Mouse (Mus musculus) limb, embryonic 12.5 days (tissue): Measurements from ENCODE around the gene Orai1. TPM values are rescaled to one million over a fixed set of nuclear protein-coding genes. Genes with fewer than 3 reads are reported as not detected.
"Not testable (repeated sequence)": the region's sequence is repeated elsewhere in the genome, so short reads cannot be mapped to it uniquely, and the experiment has no call there.

Experiments
- ATAC-seq: fragments of 200-750 bp; cut with Nextera tagmentation; 2 replicates; pipeline ENCODE4 v1.8.0; 2017; ENCODE audit warnings: low read depth, moderate TSS enrichment; ENCODE audit not compliant: insufficient number of reproducible peaks, insufficient read depth, low FRiP score, low TSS enrichment
- H3K27ac ChIP-seq: fragments of 300-500 bp; sonication (generic); 2 replicates; pipeline ENCODE4 v1.5.1; 2016; ENCODE audit warnings: mild to moderate bottlenecking, moderate library complexity
- H3K27me3 ChIP-seq: fragments of 300-500 bp; sonication (generic); 2 replicates; pipeline ENCODE4 v1.6.1; 2016; ENCODE audit warnings: mild to moderate bottlenecking, moderate library complexity
- H3K36me3 ChIP-seq: fragments of 300-500 bp; sonication (generic); 2 replicates; pipeline ENCODE4 v1.6.1; 2016; ENCODE audit warnings: mild to moderate bottlenecking, moderate library complexity
- H3K4me1 ChIP-seq: fragments of 300-500 bp; sonication (generic); replicated peaks from 2 replicates; pipeline ENCODE4 v1.6.1; 2016
- H3K4me2 ChIP-seq: fragments of 300-500 bp; sonication (generic); 2 replicates; pipeline ENCODE4 v1.6.1; 2016; ENCODE audit warnings: mild to moderate bottlenecking, moderate library complexity
- H3K4me3 ChIP-seq: fragments of 300-500 bp; sonication (generic); replicated peaks from 2 replicates; pipeline ENCODE4 v1.5.1; 2016; ENCODE audit warnings: mild to moderate bottlenecking
- H3K9ac ChIP-seq: fragments of 300-500 bp; sonication (generic); replicated peaks from 2 replicates; pipeline ENCODE4 v1.6.1; 2016; ENCODE audit warnings: mild to moderate bottlenecking, moderate library complexity
- H3K9me3 ChIP-seq: fragments of 300-500 bp; sonication (generic); 2 replicates; pipeline ENCODE4 v1.6.1; 2016; ENCODE audit warnings: mild to moderate bottlenecking, moderate library complexity
- WGBS: fragments of 180-500 bp; shearing (Covaris S2); methylation state at CpG from one replicate; pipeline ENCODE4 v1.1.7; 2016; 5-methylcytosine and 5-hydroxymethylcytosine counted together
- polyA plus RNA-seq: library from polyadenylated mRNA; unstranded; fragments of >200 nt; fragmentation: Nextera tagmentation; extraction: Ambion mirVana; gene quantifications from 2 replicates; pipeline ENCODE4 v1.2.1, GENCODE M21; 2016

Gene Orai1
- polyA plus RNA-seq = 14.3 and 14.6 TPM in 2 replicates

GRCm38 (mm10) chr5:123014753-123015701, at the start of gene Orai1:
TSS of gene Orai1 (plus strand) at chr5:123015074.
- ATAC-seq = peak; percentile 90

DNA sequence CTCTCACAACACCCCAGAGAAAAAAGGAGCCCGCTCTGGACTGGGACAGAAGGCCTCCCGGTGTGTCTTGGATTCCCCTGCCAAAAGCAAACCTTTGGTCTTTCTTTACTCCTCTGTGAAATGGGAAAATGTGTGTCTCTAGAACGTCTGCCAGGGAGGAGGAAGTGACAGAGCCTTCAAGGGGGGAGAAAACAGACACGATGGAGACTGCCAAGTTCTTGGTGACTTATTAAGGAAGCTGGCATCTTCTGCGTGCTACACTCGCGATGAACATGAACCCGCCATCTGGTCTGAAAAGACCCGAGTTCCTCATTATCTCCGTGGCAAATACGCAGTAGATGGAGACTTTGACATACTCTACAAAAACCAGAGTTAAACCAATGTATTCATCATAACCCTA, 49.4 kb upstream of the Orai1 start:
- peaks cover 9% of the 10 kb centered on the region for H3K36me3 ChIP-seq
- H3K27me3 ChIP-seq = no peaks in the 10 kb centered on the region
- H3K27ac ChIP-seq = no peak overlapping the region
- 90% methylated on average over 11 of the region's 11 CpGs for WGBS
- no peak overlapping the region for H3K4me3 ChIP-seq
- H3K9me3 ChIP-seq = no peaks in the 10 kb centered on the region
- no peak overlapping the region for H3K9ac ChIP-seq
- ATAC-seq = no peak
- H3K4me2 ChIP-seq = no peak overlapping the region
- no peaks in the 10 kb centered on the region for H3K4me1 ChIP-seq

More at GRCm38 (mm10) chr5:123014753-123015701, at the start of gene Orai1:
- no peaks in the 10 kb centered on the region for H3K36me3 ChIP-seq
- H3K4me3 ChIP-seq = peak within 1 kb of the TSS; percentile 74
- no peaks in the 10 kb centered on the region for H3K27me3 ChIP-seq
- peak within 1 kb of the TSS; percentile 96 for H3K27ac ChIP-seq
- peak within 1 kb of the TSS; percentile 83 for H3K9ac ChIP-seq
- H3K4me1 ChIP-seq = peaks cover 34% of the 10 kb centered on the region
- under 1% methylated on average over 104 of the region's 106 CpGs for WGBS
- H3K4me2 ChIP-seq = peak within 1 kb of the TSS; percentile 83
- H3K9me3 ChIP-seq = no peaks in the 10 kb centered on the region

- no peak overlapping the region for H3K9ac ChIP-seq
- WGBS = 29% methylated on average over 4 of the region's 4 CpGs
- H3K27ac ChIP-seq = no peak overlapping the region
- no peaks in the 10 kb centered on the region for H3K27me3 ChIP-seq
- no peak overlapping the region for H3K4me3 ChIP-seq
- no peaks in the 10 kb centered on the region for H3K9me3 ChIP-seq
- no peaks in the 10 kb centered on the region for H3K4me1 ChIP-seq
- no peak for ATAC-seq
- H3K36me3 ChIP-seq = no peaks in the 10 kb centered on the region
- no peak overlapping the region for H3K4me2 ChIP-seq
Measured at GRCm38 (mm10) chr5:122968322-122968721, 46.6 kb upstream of the Orai1 start.

DNA sequence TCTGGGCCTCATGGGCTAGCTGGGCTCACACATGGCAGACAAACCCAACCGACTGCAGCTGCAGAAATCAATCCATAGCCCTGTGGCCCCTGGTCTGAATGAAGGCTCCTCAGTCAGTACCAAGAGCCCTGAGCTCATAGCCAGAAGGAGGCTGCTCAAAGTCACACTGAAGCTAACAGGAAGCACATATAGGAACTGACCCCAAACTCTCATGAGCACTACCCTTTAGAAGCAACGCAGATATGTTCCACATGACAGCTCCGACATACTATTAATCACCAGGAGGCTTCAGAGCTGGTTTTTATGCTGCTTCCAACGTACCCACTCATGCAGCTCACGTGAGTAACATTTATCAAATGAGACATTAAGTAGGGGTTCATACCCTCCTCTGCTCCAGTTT, 44.8 kb upstream of the Orai1 start:
- Histone ChIP-seq H3K27me3 (no peaks in the 10 kb centered on the region), H3K9ac (no peak overlapping the region), H3K4me2 (no peak overlapping the region), H3K9me3 (no peaks in the 10 kb centered on the region), H3K36me3 (no peaks in the 10 kb centered on the region), H3K4me1 (no peaks in the 10 kb centered on the region), H3K4me3 (no peak overlapping the region), H3K27ac (no peak overlapping the region)
- WGBS = 77% methylated on average over 5 of the region's 5 CpGs
- ATAC-seq = no peak

DNA sequence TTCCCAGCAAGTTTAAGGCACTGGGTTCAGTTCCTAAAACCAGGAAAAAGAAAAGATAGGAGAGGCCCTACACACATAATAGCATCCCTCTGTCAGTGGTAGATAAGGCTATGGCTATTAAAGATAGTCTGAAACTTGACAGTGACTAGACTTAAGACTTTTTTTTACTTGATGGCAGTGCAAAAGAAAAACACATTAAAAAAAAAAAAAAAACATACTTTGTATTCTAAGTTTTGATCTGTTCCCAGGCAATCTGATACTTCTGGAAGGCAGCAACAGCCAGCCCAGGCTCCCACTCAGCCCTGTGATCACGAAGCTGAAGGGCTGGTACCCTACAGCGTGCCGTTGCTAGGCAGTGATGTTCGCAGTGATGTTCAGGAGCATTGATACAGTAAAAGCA, 43.4 kb upstream of the Orai1 start:
- no peak overlapping the region for H3K4me3 ChIP-seq
- H3K4me1 ChIP-seq = no peaks in the 10 kb centered on the region
- H3K36me3 ChIP-seq = peaks cover 1% of the 10 kb centered on the region; the same call in 1 of the 2 replicates
- no peaks in the 10 kb centered on the region for H3K9me3 ChIP-seq
- WGBS = 94% methylated on average over 4 of the region's 4 CpGs
- H3K27ac ChIP-seq = no peak overlapping the region
- no peak overlapping the region for H3K9ac ChIP-seq
- no peaks in the 10 kb centered on the region for H3K27me3 ChIP-seq
- ATAC-seq = no peak
- no peak overlapping the region for H3K4me2 ChIP-seq

DNA sequence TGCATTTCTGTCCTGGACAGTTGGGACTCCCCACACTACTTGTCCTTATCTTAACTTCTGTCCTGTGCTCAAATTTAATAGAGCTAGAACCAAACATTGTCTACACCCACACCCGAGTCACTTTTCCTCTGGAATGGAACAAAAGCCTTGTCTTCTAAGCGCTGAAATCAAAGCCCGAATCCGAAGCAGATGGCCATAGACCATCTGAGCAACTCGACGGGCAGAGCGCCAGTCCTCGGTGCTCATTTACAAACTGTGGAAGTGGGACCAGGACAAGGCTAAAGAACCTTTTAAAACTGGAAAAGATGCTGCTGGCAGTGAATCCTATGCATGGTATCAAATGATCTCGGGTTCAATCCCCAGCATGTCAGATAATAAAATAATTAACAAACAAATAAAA, 42.8 kb upstream of the Orai1 start:
- no peak overlapping the region for H3K4me2 ChIP-seq
- H3K27me3 ChIP-seq = no peaks in the 10 kb centered on the region
- H3K27ac ChIP-seq = no peak overlapping the region
- H3K9me3 ChIP-seq = no peaks in the 10 kb centered on the region
- H3K36me3 ChIP-seq = peaks cover 7% of the 10 kb centered on the region; the same call in 1 of the 2 replicates
- H3K4me3 ChIP-seq = no peak overlapping the region
- no peak overlapping the region for H3K9ac ChIP-seq
- no peak for ATAC-seq
- WGBS = 85% methylated on average over 9 of the region's 9 CpGs
- H3K4me1 ChIP-seq = no peaks in the 10 kb centered on the region

- WGBS = 95% methylated on average over 4 of the region's 4 CpGs
- not testable (repeated sequence) for H3K4me2 ChIP-seq, H3K9me3 ChIP-seq, ATAC-seq, H3K9ac ChIP-seq, H3K4me1 ChIP-seq, H3K4me3 ChIP-seq, H3K27ac ChIP-seq, H3K27me3 ChIP-seq
- H3K36me3 ChIP-seq = peaks cover 19% of the 10 kb centered on the region; the same call in 1 of the 2 replicates
Measured at GRCm38 (mm10) chr5:122974701-122975100, 40.2 kb upstream of the Orai1 start.

DNA sequence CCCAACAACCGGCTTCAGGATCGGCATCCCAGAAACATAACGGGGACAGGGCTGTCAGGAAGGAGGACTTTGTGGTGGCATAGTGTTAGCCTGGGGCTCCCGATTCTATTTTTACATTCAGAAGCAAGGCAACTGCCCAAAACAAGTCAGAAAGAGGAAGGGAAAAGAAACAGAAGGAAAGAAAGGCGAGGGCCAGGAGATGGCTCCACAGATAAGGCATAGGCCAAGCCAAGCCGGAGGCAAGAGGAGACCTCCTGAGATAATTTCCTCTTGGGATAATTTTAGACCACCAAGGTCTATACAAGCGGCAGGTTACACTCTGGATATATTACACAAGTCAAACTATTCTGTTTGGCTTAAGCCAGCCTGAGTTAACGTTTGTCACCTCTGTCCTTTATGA, 35.9 kb upstream of the Orai1 start:
- WGBS = 87% methylated on average over 8 of the region's 8 CpGs
- Histone ChIP-seq H3K4me3 (no peak overlapping the region), H3K4me1 (no peaks in the 10 kb centered on the region), H3K4me2 (no peak overlapping the region), H3K27me3 (no peaks in the 10 kb centered on the region), H3K36me3 (peaks cover 38% of the 10 kb centered on the region; the same call in 1 of the 2 replicates), H3K27ac (no peak overlapping the region), H3K9ac (no peak overlapping the region), H3K9me3 (no peaks in the 10 kb centered on the region)
- no peak for ATAC-seq

- Histone ChIP-seq H3K4me2 (no peak overlapping the region), H3K4me3 (no peak overlapping the region), H3K9ac (no peak overlapping the region), H3K4me1 (peaks cover 30% of the 10 kb centered on the region), H3K36me3 (peaks cover 24% of the 10 kb centered on the region; the same call in 1 of the 2 replicates), H3K9me3 (no peaks in the 10 kb centered on the region), H3K27ac (no peak overlapping the region), H3K27me3 (no peaks in the 10 kb centered on the region)
- no peak for ATAC-seq
- WGBS = 83% methylated on average over 5 of the region's 5 CpGs
Measured at GRCm38 (mm10) chr5:122984483-122984882, 30.4 kb upstream of the Orai1 start.

DNA sequence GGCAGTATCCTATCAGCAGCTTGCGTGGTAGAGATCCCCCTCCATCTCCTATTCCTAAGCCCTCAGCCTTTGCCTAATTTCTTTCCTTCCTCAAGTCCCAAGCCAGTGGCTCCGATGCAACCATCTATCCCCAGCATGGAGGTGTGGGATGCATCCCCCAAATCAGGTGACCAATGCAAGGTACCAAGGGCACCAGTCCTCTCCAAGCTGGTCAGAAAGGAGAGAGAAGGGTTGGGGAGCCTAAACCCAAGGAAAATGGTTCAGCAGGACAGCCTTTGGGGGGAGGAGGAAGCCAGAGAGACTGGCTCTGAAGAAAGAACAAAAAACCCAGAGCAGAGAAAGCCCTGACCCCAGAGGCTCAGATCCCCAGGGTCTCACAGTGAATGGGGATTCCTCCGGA, 29.6 kb upstream of the Orai1 start:
- WGBS = 70% methylated on average over 3 of the region's 3 CpGs
- Histone ChIP-seq H3K9ac (no peak overlapping the region), H3K4me1 (peaks cover 36% of the 10 kb centered on the region), H3K9me3 (no peaks in the 10 kb centered on the region), H3K27me3 (no peaks in the 10 kb centered on the region), H3K27ac (no peak overlapping the region), H3K36me3 (peaks cover 21% of the 10 kb centered on the region; the same call in 1 of the 2 replicates), H3K4me3 (no peak overlapping the region), H3K4me2 (0 out of 2 replicates have a peak overlapping the region, but pooled peaks have one; percentile 26)
- no peak for ATAC-seq

- H3K9me3 ChIP-seq = no peaks in the 10 kb centered on the region
- no peak overlapping the region for H3K4me3 ChIP-seq
- peak overlapping the region; percentile 14; the same call in 1 of the 2 replicates for H3K9ac ChIP-seq
- 36% methylated on average over 8 of the region's 8 CpGs for WGBS
- H3K27me3 ChIP-seq = no peaks in the 10 kb centered on the region
- ATAC-seq = no peak
- no peak overlapping the region for H3K27ac ChIP-seq
- H3K4me2 ChIP-seq = peak overlapping the region; percentile 26; the same call in 1 of the 2 replicates
- H3K36me3 ChIP-seq = peaks cover 14% of the 10 kb centered on the region; the same call in 1 of the 2 replicates
- peaks cover 44% of the 10 kb centered on the region for H3K4me1 ChIP-seq
Measured at GRCm38 (mm10) chr5:122986091-122986493, 28.8 kb upstream of the Orai1 start.
